Mouse (Mus musculus) cerebellum, adult 11-12 months (tissue): Measurements from ENCODE around the gene Thsd7b.
A peak's percentile ranks its signal among the peaks of the same experiment; 100 is the strongest.

Source experiments
- DNase-seq: peaks from one replicate; pipeline ENCODE4 v3.0.0; 2022

Thsd7b gene

DNA sequence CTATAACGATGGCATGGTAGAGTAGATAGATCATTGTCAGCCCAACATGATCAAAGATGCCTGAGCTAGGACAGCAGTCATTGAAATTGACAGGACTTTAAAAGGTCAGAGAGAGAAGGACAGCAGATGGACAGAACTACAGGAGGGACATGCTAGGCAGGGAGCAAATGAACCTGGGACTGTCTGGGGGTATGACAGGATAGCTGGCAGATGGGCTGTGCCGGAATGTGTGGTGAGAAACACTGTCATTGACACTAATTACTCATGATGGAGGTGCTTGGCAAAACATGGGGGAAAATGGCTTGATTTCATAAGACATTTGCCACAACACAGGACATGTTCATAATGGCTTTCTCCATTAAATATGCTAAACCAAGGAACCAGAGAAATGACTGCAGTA, 253.9 kb downstream of the Thsd7b start:
- DNase-seq: peak; percentile 79

DNA sequence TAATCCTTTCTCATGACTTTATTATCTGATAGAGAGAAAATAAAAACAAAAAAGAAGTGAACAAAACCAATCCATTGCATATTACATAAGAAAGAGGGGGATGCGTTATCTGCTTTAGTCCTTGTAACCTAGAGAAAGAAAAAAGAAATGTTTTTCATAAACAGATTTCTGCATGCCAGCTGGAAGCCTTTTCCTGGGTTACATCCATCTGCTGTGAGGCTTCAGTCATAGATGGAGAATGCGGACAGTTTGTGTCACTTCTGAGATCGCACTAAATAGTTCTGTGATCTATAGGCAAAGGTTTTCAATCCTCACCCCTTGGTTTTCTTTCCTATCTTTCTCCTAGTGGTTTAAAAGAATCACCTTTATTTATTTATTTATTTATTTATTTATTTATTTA, 259.1 kb downstream of the Thsd7b start:
- no peak for DNase-seq

DNA sequence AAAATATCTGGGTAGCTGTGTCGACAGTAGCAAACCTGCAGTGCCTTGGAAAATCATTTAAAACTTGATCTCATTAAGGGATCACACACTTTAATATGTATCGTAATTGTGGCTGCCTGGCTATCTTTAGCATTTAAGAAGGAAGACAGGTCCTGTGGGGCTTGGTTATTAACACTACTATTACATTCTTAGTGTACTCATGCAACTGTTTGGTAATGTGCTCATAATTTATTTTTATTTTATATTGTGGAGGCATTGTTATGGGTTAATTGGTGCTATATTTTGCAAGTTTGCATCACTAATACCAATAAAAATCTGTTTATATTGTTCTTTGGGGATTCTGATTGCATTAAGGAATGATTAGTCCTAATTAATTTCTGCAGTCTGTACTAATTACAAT, 265.4 kb downstream of the Thsd7b start:
- no peak for DNase-seq

DNA sequence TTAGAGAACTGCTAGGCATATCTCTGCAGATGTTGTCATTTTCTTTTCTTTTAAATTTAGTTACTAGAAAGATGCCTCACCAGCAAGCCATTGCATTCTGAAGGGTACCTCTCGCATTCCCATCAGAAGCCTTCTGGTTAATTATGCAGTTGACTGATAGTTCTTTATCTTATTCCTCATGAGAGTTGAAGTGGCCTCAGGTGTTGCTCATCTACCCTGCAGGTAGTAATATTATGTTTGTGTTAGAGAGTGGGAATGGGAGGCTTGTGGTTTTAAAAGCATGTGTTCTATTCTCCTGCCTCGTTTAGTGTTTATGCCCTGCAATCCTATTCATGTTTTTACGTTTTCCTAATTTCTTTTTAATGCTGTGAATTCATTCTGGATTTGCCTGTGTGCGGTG, 265.9 kb downstream of the Thsd7b start:
- no peak for DNase-seq

DNA sequence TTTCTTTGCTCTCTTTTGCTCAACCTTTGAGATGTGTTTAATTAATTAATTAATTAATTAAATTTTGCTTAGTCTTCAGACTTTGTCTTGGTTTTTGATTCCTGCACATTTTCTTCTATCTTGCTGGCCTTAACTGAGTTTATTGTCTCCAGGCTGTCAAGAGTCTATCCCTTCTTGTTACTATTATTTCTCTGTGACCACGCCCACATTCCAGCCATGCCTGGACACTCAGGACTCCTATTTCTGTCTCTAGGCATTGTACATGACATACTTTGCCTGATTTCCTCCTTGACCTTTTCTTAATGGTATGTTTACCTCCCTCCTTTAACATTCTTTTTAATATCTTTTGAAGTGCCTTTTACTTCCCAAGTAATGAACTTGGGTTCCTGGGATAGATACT, 267.6 kb downstream of the Thsd7b start:
- no peak for DNase-seq

DNA sequence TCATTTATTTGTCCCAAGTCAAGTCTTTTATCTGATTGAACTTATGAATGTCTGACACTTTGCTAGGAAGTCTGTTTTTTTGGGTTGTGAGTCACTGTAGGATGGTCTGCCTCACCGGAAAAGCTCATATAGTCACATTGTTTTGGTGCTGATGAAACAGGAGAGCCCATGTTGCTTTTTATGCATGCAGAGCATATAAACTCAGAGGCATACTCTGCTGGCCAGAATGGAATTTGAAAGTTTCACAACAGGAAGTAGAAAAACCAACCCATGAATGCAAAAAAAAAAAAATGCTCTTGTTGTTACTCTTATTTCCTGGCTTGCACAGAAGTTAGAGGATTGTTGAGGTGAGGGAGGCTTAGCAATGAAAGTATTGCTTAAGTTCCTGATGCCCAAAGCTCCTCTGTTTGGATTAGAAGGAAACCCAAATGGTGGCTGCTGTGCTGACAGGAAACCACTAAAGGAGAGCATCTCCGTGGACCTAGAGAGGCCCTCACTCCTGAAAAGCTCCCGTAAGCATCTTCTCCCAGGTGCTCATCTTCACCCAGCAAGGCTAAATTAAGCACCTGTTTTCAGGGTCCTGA, 269.6 kb downstream of the Thsd7b start:
- DNase-seq: no peak

DNA sequence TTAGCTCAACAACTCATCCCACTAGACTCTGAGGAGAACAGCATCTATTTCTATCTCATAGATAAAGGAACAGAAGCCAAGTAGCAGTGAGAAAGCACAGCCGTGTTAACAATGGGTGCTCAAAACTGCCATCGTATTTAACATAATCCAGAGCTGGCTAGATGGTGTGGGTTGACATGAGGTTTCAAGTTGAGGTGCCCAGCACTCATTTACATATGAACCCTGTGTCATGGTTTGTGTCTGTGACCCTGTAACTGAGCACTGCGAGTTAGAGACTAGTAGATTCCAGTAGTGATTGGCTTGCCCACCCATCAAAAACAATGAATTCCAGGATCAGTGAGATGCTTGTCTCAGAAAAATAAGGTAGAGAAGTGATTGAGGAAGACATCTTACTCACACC, 270.1 kb downstream of the Thsd7b start:
- no peak for DNase-seq

DNA sequence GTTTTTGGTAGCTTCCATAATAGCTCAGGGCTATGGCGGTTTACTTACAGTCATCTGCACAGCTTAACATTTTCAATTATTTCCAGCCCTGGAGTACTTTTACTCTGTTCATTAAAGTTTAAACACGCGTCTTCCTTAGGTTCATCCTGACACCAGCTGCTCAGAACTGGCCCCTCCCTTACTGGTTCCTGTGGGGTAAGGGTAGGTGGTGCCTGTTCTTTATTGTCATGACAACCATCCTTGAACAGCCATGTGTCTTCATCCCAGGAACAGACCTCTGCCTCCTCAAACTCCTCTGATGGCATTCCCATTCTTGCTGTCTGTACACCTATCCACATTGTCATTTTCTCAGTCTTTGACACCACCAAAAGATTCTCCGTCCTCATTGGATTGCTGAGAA, 285.0 kb downstream of the Thsd7b start:
- no peak for DNase-seq

DNA sequence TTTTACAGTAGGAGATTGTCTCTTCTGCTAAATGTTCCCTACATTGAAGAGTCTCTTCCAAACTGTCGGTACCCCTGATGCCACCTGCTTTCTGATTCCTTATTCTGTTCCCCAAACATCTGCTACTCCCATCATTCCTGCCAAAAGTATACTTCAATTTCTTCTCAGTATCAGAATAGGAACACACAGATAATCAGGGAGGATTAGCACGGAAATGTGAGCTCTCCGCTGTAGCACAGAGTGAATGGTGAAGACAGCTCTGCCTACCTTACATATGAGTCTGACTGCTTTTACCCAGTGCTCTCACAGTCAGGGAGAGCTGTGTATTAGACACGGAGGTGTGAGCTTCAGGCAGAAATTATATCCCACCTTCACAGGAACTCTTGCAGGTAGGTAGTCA, 286.0 kb downstream of the Thsd7b start:
- no peak for DNase-seq

DNA sequence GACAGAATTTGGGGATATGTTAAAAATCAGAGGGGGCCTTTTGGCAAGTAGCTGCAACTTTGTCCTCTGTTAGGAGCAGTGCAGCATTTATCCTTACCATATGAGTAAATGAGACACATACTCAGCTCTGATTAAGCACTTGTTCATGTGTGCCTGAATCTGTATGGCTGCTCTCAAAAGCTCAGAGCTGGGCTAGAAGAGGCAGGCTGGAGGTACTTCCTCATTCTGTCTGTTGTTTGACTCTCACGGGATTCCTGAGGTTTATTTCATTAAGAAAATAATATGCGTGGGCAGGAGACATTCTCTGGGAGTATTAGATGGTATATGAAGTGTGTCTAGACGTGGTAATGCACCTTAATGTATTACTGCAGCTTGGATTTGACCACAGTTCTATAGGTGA, 286.7 kb downstream of the Thsd7b start:
- no peak for DNase-seq

DNA sequence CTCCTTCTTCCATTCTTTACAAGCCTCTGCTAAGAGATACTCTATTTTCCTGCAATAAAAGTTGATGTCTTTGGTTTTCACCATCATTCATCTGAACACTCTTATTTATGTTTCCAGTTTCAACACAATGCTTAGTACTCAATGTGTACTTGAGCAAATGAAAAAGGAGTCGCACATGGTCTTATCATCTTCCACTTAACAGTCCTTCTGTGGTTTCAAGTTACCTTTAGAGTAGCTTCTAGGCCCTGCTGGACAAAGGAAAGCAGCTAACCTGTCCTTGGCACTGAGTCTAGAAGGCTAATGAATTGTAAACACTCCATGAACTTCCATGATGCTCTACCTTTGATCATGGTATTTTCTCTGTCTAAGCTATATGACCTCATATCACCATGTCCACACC, 289.6 kb downstream of the Thsd7b start:
- no peak for DNase-seq

DNA sequence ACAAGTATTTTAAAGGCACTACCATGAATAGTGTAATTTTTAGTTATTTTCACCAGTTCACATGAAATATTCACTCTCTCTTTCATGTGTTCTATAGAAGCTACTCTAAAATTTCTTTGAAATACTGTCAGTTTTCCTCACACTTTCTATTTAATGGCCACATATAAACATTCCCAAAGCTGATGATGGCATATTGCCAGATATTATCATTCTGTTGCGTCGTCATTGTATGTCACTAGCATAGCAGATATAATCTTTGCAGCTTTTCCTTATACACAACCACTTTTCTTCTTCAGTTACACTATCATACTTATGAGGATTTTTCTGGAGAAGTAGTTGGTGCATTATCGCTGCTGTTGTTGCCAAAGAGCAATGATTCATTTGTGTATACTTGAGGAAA, 297.4 kb downstream of the Thsd7b start:
- no peak for DNase-seq

DNA sequence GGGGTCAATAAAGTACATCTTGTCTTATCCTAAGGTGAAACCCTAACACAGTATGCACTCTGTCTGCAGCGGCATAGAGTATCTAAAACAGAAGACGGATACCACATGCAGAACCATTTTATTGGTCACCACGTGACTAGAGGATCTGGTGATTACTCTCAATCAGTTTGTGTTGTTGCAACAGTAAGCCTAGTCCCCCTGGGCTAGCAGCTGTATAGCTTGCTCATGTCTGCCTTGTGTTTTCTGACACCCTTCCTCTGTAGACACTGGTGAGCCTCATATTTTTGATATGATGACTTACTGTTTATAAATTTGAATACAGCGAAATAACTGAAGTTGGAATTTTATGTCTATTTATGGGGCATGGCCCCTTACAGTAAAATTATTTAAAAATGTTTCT, 306.9 kb downstream of the Thsd7b start:
- no peak for DNase-seq

DNA sequence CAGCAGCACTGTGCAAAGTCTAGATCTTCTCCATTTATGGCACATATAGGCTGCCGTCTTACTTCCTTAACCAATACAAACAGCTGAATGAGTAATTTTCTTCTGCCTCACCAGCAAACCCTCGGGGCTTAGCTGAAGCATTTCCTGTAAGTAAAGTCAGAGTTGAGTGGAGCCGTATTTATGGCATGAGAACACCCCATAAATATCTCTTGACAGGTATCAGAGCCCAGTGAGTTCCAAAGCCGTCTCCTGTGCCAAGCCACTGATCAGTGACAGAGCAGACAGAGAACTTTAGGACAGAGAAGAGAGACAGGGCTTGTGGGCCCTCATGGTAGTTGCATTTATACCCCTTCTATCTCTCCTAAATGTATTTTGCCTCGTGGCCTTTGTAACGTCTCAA, 313.5 kb downstream of the Thsd7b start:
- no peak for DNase-seq

DNA sequence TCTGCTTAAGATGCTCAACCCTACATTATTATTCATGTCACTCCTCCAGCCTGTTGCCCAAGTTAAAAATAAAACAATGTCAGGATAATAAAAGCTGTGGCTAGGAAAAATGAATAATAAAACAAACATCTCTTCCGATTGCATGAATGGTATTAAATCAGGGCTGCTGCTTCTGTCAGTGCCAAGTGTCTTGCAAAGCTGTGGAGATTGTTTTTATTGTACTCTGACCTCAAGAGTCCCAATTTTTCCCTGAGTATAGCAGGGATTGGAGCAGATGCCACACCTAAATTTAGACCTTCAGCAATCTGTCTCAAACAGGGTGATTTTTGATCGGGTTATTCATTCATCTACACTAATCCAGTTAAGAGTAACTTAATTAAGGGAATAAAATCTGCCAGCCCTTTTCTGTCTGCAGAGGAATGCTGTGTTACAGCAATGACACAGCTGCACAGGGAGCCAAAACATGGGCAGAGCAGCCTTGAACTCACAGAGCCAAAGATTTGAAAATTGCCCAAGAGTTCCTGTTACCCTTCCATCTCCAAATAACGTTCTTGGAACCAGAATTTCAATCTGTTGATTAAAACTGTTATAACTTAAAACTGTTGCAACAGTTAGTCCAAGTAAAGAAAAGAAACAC, 316.4 kb downstream of the Thsd7b start:
- no peak for DNase-seq

DNA sequence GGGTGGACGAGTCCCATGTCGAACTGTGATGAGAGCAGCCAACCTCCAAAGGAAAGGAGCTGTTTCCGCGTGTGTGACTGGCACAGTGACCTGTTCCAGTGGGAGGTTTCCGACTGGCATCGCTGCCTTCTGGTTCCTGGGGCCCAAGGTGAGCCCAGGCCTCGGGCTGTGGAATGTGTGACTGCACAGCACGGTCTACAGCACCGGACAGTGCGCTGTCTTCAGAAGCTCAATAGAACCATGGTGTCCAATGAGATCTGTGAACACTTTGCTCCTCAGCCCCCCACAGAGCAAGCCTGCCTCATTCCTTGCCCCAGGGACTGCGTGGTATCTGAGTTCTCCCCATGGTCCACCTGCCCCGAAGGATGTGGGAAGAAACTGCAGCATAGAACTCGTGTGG, 322.3 kb downstream of the Thsd7b start:
- DNase-seq: no peak

DNA sequence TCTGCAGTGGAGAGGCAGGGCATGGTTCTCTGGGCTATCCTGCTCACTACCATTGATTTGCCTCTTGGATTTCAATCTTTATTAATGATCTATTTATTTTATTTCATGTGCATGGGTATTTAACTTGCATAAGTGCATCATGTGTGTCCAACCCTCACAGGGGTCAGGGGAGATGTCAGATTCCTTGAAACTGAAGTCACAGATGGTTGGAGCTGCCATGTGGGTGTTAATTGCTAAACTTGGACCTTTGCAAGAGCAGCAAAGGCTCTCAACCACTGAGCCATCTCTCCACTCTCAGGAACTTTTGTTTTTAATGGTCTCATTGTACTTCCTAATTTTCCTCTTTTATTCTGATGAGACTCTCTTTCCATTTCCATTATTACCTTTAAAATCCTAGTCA, 327.8 kb downstream of the Thsd7b start:
- DNase-seq: no peak

DNA sequence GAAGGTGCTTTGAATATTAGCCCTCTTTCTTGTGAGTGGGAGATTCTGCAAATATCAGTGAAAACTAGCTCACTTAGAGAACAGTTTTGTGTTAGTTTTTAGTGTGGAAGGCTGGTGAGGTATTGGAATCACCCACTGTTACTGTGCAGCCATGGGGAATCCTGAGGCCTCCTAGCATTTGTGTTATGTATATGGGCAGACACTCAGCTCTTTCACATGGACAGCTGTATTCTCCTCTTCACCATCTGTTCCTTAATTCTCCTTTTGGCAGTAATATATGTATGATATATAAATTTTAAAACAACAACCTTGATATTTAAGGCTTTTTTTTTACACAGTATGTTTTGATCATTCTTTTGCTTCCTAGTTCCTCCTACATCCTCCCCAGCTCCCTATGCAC, 329.2 kb downstream of the Thsd7b start:
- no peak for DNase-seq

DNA sequence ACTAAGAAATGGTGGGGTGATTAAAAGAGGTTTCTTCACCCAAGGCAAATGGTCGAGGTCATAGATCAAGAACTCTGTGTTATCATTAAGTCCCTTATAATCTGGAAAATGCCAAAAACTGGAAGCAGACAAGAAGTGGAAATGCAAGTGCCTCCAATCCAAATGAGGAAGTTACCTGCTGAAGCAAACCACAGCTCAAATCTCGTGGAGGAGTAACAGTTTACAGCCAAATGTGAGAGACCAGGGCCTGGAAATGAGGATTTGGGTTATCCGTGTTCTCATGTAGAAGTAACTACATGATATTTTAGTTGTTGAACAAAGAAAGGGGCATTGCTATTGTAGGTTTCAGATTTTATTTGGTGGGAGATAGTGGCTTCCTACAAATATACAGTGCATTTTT, 335.3 kb downstream of the Thsd7b start:
- no peak for DNase-seq

DNA sequence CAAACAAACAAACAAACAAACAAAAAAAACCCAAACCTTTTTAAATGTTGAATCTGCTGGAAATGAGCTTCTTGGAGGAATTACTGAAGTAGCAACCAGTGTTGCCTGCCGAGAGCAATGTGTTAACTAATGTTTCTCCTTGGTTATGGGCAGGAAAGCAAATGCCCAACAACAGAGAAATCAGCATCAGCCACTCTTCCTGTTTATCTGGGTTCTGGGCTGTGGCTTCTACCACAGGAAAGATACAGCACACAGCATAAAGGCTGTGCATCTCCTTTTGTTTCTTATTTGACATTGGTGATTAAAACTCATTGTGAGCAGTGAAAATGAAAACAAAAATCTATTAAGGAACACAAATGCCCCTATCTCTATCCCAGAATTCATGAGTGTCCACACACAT, 343.0 kb downstream of the Thsd7b start:
- no peak for DNase-seq

DNA sequence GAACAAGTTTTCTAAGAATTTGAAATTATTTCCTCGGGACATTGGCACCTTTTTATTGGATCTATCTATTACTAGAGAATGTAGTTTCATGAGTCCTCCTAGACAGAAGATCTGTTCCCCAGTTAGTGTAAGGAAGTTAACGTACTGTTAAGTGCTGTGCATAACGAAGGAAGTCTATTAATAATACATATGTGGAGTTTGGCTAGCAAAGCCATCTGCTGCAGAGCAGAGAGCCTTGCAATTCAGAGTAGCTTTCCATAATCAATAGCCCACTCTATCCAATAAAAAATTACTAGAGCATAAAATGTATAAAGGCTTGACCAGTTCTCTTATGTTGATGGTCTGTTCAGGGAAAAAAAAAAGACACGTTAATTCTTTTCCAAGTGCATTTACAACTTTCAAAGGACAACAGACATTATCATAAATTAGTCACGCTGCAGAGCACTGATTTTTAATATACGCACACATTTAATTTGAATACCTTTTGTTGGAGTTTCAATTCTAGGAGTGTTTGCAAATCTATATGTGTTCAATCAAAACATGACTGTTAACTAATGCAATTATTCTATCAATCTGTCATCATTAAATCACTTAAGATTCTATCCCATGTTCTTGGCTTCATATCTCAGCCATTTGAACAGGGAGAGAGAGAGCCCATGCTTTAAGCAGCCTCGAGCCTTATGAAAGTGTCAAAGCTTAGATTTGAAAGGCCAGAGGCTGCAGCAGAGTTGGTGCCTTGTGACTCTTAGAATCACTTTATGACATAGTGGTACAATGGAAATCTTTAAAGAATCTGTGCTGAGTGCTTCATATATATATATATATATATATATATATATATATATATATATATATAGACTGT, 346.6 kb downstream of the Thsd7b start:
- DNase-seq: no peak

DNA sequence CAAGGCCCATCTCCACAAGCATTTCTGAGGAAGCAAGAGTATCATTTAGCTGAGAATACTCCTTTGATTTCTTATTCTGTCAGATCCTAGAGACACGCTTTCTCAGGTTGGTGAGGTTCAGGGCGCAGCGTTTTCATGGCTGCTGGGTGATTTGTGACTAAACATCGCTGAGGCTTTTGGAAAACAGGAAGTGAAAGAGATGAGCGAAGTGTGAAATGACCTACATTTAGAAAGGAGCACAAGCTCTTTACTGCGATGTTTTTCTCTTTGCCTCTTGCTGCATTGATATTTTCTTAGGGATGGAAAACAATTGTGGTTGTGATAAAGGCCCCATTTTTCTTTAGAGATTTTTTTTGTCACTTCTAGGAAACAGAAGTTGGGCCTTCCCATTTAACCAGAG, 351.4 kb downstream of the Thsd7b start:
- DNase-seq: no peak

DNA sequence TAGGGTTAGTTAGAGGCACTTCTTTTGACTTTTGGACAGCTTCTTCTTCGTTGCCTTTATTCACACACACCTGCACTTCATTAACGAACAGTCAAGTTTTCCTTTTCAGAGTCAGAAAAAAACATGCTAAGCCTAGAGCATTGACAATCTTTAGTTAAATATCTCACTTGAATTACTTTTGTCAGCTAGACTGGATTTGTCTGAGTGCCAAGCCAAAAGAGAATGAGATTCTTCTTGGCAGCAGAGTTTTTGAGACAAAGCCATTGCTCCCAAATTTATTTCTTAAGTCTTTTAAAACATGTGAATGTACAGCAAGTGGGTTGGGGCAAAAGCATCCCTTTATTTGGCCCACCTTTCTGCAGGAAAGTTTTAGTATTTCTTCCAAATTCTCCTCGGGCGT, 362.0 kb downstream of the Thsd7b start:
- DNase-seq: no peak

DNA sequence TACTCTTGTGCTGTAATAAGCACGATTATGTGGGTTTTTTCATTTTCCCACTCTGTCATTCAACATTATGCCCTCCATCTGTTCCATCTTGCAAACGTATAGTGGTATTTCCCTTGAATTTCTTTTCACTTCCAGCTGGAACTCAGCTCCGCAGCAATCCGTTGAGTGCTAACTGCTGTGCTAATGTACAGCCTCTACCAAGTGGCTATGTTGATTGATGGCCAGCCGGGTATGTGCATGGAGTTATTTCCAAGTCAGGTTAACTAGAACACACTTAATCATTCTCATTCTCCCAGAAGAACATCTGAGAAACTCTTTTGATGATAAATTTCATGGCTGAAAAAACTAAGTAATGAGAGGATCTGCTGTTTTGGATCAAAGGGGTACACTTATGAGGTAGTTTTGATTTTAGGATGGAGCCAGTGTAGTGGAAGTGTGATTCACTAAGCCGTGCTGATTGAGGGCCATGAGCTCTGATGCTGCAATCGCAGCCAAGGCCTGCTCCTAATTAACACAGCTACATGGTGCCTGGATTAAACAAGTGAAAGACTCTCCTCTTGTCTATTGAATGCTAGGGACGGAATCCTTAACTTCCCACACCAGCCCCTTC, 371.3 kb downstream of the Thsd7b start:
- DNase-seq: no peak
